Mouse (Mus musculus) naive thymus-derived CD4-positive, alpha-beta T cell, adult 2 months (primary cell): Measurements from ENCODE around the gene Man1a.

Experiments
- DNase-seq: peaks from one replicate; pipeline ENCODE4 v3.0.0-alpha.2; 2011; ENCODE audit warnings: low read depth

The Man1a gene

DNA sequence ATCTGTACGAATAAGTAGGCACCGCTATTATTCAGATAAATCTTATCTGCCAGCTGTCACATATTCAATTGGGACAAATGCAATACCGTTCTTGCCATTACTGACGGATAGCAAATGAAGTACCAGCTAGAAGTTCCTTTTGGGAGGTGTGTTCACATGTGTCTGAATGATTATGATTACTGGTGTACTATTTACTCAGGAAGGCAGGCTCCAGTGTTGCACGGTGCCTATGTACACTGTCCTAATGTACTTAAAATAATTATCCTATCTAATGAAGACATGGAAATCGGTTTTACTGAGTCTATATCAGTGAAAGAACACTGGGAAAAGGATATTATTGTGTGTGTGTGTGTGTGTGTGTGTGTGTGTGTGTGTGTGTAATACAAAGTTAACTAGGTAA is 160.7 kb downstream of the Man1a start:
- DNase-seq, result no peak

DNA sequence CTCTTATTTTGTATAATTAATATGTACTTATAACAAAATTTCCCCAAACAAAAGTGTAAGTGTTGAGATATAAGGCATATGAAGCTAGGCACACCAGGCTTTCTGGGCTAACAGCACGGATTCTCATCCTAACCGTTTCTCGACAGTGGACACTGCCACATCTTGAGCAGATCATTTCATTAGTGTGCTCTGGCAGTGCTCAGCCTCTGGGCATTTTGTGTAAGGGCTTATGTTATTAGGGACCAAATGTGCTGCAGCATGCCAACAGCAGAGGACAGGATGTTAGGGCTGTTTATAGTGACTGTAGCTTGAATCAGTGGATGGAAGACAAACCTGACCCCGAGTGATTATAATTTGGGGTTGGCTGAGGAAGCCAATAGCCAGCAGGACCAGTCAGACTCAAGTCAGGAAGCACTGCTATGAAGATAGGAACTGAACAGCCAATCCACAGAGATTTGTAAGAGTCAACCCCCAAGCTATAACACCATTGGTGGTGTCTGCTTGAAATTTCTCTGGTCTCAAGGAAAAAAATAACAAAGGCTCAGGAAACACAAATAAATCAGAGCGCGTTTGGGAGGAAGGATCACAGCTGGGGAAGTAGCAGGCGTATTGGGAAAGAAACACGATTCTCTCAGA is 161.3 kb downstream of the Man1a start:
- DNase-seq, result no peak

DNA sequence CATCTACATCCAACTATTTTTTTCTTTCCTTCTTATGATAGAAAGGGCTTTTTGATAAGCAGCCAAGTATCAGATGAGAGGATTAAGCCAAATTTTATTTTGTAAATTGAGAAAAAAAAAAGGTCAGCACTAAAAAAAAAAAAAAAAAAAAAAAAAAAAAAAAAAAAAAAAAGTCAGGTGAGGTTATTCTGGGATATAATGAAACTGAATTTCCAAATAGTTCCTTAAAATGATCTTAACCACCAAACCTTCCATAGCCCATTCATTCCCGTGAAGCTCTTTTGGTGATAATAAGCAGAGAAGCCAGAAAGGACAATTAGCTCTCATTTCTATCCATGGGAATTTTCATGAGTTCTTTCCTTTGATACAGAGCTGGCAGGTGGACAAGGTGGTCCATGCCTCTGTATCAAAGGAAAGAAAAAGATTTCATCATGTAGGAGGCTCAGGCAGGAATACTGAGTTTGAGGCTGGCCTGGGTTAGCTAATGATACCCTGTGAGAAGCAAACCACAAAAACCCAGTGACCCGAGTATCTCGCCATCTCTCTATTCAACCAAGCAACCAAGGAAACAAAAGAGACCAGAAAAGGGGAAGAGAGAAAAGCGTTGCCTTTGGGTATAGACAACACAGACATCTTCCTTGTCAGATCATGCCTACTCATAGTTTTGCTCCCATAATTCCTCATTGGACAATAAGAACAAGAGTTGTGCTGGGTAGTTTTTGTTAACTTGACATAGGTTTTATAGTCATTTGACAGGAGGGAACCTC is 162.7 kb downstream of the Man1a start:
- DNase-seq, result no peak

DNA sequence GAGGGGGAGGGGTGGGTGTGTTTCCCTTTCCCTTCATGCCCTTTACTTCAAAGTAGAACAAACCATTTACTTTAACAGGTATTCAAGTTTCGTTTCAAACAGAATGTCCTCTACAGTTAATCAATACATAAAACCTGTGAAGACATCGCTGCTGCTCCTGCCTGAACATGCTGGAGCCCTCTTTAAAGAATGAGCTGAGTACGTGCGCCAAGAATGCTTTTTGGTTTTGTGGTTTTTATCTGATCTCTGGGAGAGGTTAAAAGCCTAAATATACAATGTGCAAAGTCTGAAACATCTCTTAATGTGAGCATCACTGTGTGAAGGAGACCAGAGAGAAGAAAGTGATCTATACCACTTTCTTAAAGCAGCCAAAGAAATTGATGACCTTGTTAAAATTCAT is 186.9 kb downstream of the Man1a start:
- peak; percentile 9 for DNase-seq

DNA sequence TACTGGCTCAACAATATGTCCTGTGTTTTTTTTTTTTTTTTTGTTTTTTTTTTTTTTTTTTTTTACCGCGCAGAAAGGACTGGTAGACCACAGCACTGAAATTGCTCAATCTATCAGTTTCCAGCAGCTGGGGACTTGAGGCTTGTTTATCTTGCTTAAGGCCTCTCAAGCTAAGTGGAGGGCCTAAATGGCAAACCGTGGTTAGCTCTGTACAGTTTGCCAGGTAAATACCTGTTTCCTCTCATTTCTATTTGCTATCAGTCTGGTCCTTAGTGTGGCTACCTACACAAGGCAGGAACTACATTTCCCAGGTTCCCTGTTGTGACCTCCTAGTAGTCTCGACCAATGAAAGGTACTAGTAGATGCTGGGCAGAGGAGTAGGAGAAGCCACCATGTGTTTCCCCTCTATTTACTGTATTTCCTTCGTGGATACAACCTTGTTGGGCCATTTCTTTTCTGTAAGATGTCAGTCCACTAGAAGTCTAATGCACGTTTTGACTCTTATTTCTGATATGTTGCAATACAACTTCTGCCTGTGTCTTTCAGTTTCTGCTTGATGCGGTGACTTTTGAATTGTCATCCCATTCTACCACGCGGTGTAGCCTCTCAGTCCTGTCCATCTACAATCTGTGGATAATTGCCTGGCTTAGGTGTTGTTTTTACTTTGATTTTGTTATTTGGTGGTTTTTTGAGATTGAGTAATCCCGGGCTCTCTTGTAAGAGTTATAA is 187.9 kb downstream of the Man1a start:
- DNase-seq, result peak; percentile 7

DNA sequence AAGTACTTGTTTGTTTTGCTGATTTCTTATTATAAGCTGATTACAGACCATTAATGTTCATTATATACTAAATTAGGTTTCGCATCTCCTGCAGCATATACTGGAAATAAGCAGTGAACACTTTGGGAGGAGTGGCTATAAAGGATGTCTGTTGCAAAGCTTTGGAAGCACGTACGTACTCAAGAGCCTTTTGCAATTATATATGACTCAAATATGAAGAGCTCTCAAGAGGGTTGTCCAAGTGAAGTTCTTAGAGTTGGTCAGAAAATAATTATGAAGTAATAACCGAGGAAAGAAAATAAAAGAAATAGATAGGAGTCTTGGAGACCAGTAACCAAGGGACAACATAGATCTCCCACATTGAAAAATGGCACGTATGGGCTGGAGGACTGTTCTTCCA is 189.9 kb downstream of the Man1a start:
- no peak for DNase-seq

DNA sequence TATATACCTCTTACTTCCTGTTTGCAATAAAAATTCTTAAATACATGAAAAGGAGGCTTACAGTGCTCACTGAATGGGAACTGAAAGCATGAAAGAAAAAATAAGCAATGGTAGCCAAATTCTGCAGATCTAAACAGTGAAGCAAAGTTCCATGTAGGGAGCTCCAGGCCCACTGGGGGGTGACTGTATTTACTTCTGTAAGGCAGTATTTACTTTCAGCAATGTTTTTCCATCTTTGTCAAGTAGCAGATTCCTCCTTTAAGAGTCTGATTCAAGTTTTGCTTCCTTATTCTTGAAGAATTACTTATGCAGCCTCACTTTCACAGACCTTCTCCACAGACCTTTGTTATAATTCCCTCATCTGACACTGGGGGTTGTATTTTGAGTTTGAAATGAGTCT is 195.1 kb downstream of the Man1a start:
- DNase-seq, result no peak

DNA sequence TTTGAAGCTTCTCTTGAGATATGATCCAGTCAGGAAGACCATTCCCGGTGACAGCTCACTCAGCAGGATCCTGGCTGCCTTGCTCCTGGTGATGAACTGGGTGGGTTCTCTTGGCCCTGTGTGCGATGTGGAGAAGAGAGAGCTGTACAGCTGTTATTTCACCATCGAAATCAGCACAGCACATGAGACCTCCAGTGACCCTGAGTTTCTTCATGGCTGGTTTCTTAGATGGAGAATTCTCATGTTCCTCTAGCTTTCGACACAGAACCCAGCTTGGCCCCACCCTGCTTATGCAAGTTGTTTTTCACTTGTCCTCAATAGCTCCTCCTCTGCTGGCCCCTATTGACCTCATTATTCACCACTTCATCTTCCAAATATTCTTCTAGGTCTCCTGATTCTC is 200.5 kb downstream of the Man1a start:
- no peak for DNase-seq

DNA sequence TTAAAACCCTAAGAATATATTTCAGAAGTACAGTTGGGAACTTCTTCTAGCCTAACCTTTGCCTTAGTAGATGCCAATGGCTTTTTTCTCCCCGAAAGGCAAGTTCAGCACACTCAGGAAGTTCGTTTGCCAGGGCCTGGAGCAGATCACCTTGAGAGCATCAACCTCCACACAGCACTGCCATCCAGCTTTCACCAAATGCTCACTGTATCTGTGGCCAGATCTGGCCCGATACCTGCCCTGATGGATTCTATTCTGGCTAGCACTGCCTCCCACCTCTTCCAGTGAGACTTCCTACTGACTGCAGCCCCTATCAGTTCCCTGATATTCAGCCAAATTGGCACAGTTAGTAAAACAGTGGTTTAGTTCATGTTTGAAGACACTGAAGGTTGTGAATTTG is 202.2 kb downstream of the Man1a start:
- DNase-seq, result no peak

DNA sequence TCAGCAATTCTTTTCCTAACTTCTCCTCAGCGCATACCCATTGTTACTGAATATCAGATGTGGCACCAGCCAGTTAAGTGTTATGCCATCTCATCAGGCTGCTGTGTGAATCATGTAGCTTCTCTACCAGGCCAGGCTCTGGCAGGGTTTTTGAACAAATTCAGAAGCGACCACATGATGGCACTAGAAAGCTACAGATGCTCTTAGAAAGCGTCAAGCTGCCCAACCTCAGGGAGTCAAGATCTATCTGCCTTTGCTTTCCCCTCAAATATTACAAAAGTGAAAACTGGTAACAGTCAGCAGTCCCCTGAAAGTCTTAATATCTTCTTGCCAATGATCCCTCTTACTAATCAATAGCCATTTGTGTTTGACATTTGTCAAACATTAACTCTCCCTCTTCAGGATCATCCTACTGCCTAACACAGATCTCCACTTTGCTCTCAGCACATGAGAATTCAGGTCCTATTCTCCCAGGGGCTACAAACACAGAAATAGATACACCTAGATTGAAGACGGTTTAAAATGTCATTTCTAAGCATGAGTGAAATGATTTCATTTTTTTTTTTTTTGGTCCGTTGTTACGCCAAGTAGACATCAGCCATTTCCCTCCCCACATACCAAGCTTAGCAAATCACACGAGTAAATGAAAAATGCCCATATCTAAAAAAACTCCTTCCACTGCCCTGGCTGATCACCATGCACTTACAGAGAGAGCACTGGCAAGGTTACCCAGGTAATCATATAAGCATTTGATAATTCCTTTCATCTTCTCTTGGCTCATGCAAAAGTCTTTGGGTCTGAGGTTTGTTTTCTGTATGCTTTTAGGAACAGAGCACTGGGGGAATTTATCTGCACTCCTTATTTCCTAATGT is 212.7 kb downstream of the Man1a start:
- DNase-seq, result peak; percentile 63

DNA sequence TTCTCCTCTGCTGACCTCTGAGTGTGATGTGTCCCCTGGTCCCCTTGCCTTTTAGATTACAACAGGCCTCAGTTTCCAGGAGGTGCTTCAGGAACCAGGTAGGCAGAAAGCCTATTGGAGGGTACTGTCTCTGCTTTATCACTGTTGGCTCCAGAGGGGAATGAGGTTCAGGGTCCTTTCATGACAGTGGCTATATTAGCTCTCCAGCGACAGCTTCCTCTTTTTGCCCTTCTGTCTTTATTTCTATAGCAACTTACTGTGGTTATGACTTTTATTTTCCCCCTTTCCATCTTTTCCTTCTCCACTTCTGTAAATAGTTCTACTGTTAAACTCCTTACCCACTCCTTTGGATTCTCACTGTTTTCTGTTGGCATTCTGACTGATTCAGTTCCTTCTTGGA is 216.5 kb downstream of the Man1a start:
- DNase-seq, result no peak

DNA sequence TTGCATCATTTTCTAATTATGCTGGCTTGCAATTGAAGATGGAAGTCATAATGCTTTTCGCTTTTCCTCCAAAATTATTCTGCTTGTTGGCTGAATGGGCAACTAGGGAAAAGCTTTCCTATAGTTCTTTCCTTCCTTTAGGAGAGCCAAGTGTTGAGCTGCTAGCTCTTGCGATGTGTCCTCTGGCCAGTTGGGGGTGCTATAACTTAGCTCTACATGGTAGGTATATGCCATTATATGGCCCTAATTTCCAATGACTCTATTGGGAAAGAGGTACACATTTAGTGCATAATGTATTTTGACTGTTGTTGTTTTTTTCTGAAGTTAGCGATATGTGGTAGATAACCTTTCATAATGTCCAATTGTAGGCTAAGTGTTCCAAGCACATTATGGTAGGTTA is 217.2 kb downstream of the Man1a start:
- DNase-seq, result peak; percentile 23
